Comparison of ENCODE assay signal across 8 mouse cellular contexts in the genomic region with DNA sequence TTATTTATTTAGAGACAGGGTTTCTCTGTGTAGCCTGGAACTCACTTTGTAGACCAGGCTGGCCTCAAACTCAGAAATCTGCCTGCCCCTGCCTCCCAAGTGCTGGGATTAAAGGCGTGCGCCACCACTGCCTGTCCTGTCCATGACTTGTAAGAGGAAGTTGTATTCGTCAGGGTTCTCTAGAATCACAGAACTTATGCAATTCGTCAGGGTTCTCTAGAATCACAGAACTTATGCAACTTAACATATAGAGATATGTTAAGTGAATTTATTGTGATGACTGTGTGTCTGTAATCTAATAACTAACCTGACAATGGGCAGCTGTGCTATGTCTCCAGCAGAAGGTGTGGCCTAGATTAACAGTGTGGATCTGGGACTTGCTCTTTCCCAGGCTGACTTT. TPM values are rescaled to one million over a fixed set of nuclear protein-coding genes. Genes with fewer than 3 reads are reported as not detected.
A peak's percentile ranks its signal among the peaks of the same experiment; 100 is the strongest.
DNase-seq lines count a peak whose midpoint lies in the region; ATAC-seq and TF ChIP-seq lines count a peak whose summit lies in the region.
"Not testable (repeated sequence)": the region's sequence is repeated elsewhere in the genome, so short reads cannot be mapped to it uniquely, and the experiment has no call there.

A gene (plus strand): TSS at position 390 of the 400 bp plus-strand sequence.

- not testable (repeated sequence) for H3K4me1 ChIP-seq in embryonic fibroblast, embryonic 13.5 days (ENCODE audit: control insufficient read depth, insufficient read depth, low read length); stomach, embryonic 15.5 days
- peaks cover 24% of the 10 kb centered on the region for H3K4me1 ChIP-seq in kidney, embryonic 15.5 days
- peaks cover 15% of the 10 kb centered on the region for H3K4me1 ChIP-seq in limb, embryonic 10.5 days
- H3K4me1 ChIP-seq in midbrain, embryonic 11.5 days (ENCODE audit: control insufficient read depth, insufficient read depth, low read length) = peaks cover 15% of the 10 kb centered on the region

- WGBS in kidney, embryonic 15.5 days = 88% methylated on average over 4 of the region's 4 CpGs
- 92% methylated on average over 4 of the region's 4 CpGs for WGBS in limb, embryonic 10.5 days
- 92% methylated on average over 4 of the region's 4 CpGs for WGBS in midbrain, embryonic 11.5 days
- WGBS in stomach, embryonic 15.5 days = 80% methylated on average over 4 of the region's 4 CpGs

- H3K4me2 ChIP-seq in kidney, embryonic 15.5 days; midbrain, embryonic 11.5 days; stomach, embryonic 15.5 days: not testable (repeated sequence)

- not testable (repeated sequence) for H3K9me3 ChIP-seq in kidney, embryonic 15.5 days (replicated peaks); limb, embryonic 10.5 days (replicated peaks); midbrain, embryonic 11.5 days (ENCODE audit: control insufficient read depth, low read length); stomach, embryonic 15.5 days

- H3K4me3 ChIP-seq in embryonic fibroblast, embryonic 13.5 days (ENCODE audit: insufficient read depth, low read length); kidney, embryonic 15.5 days (replicated peaks); limb, embryonic 10.5 days; midbrain, embryonic 11.5 days (ENCODE audit: low read depth, low read length); stomach, embryonic 15.5 days (replicated peaks): not testable (repeated sequence)

- ATAC-seq in kidney, embryonic 15.5 days (replicated peaks; ENCODE audit: low FRiP score); midbrain, embryonic 11.5 days (ENCODE audit: low FRiP score); stomach, embryonic 15.5 days (ENCODE audit: insufficient read depth, low FRiP score, low read depth): not testable (repeated sequence)

- intact Hi-C loops in gastrocnemius, postnatal 36 days (cut with DNase I) = loop anchor here (5.0 kb wide), 3 partner anchors 114 to 289 kb away; a partner anchor contains a TSS
- intact Hi-C loops in heart, postnatal 36 days (cut with DNase I) = loop anchor here (5.0 to 10.0 kb wide), 6 partner anchors 86 to 914 kb away; a partner anchor contains a TSS

- not testable (repeated sequence) for H3K36me3 ChIP-seq in kidney, embryonic 15.5 days; limb, embryonic 10.5 days; midbrain, embryonic 11.5 days (ENCODE audit: control insufficient read depth, insufficient read depth, low read length); stomach, embryonic 15.5 days

- H3K9ac ChIP-seq in kidney, embryonic 15.5 days; midbrain, embryonic 11.5 days (ENCODE audit: low read length); stomach, embryonic 15.5 days: not testable (repeated sequence)

- H3K27ac ChIP-seq in embryonic fibroblast, embryonic 13.5 days (ENCODE audit: insufficient read depth, low read length); kidney, embryonic 15.5 days; limb, embryonic 10.5 days; midbrain, embryonic 11.5 days (ENCODE audit: low read depth, low read length); stomach, embryonic 15.5 days: not testable (repeated sequence)

- not testable (repeated sequence) for DNase-seq in adrenal gland, adult 8-10 months; gastrocnemius, postnatal 36 days; heart, postnatal 36 days; limb, embryonic 10.5 days (ENCODE audit: low spot score)
- DNase-seq in midbrain, embryonic 11.5 days (ENCODE audit: low spot score, missing footprints) = peak; percentile 47

- TF ChIP-seq CTCF in embryonic fibroblast, embryonic 13.5 days (IDR thresholded peaks at IDR 0.05; ENCODE audit: borderline replicate concordance, insufficient read depth, low read length) = not testable (repeated sequence)

- not testable (repeated sequence) for H3K27me3 ChIP-seq in kidney, embryonic 15.5 days; limb, embryonic 10.5 days (ENCODE audit: low read depth, poor library complexity, severe bottlenecking); midbrain, embryonic 11.5 days (ENCODE audit: control insufficient read depth, insufficient read depth, low read length); stomach, embryonic 15.5 days (replicated peaks)

- not testable (repeated sequence) for TF ChIP-seq POLR2A in embryonic fibroblast, embryonic 13.5 days (IDR thresholded peaks at IDR 0.05; ENCODE audit: low read depth, low read length)

RNA-seq across cellular contexts. Expression of the gene that starts here (rescaled TPM):
- 10 to 100 TPM; 36.4 to 54.2 (median 52.0) TPM for total RNA-seq in adrenal gland, adult 8-10 months (2022)
- polyA plus RNA-seq in embryonic fibroblast, embryonic 13.5 days (2011; ENCODE audit: insufficient read length, low read depth, missing spikeins) = 40.3 and 48.6 TPM in 2 replicates
- total RNA-seq in gastrocnemius, postnatal 36 days (2021) = 10 to 100 TPM; 22.0 to 24.6 TPM
- 10 to 100 TPM; 30.0 to 31.3 TPM for total RNA-seq in heart, postnatal 36 days (2021)
- 24.2 and 25.7 TPM in 2 replicates for polyA plus RNA-seq in kidney, embryonic 15.5 days (2015; fragmentation: Nextera tagmentation; extraction: Ambion mirVana)
- polyA plus RNA-seq in limb, embryonic 10.5 days (2016; fragmentation: Nextera tagmentation; extraction: Ambion mirVana) = 22.0 and 25.2 TPM in 2 replicates
- 20.0 and 23.9 TPM in 2 replicates for polyA plus RNA-seq in midbrain, embryonic 11.5 days (2014; fragmentation: Nextera tagmentation; extraction: Ambion mirVana)
- 18.2 and 23.6 TPM in 2 replicates for polyA plus RNA-seq in stomach, embryonic 15.5 days (2015; fragmentation: Nextera tagmentation; extraction: Ambion mirVana)
